Mouse (Mus musculus) spleen, adult 2 months (tissue): Measurements from ENCODE around the gene Ncam2. TPM values are rescaled to one million over a fixed set of nuclear protein-coding genes. Genes with fewer than 3 reads are reported as not detected.

Experiments used
- DNase-seq, 2 experiments: peaks; one replicate each; pipeline versions ENCODE4 v3.0.0 to v3.0.0-alpha.2; 2012 to 2021; ENCODE audit warnings: low spot score in 2 of 2, low read depth in 1 of 2
- H3K27ac ChIP-seq: fragments of 200-500 bp; 2 replicates; pipeline ENCODE4 v1.5.1; 2012; ENCODE audit warnings: low read length, inconsistent platforms; ENCODE audit not compliant: insufficient read depth
- H3K27me3 ChIP-seq: fragments of 200-500 bp; 2 replicates; pipeline ENCODE4 v1.6.1; 2012; ENCODE audit warnings: mild to moderate bottlenecking, moderate library complexity, low read length, inconsistent platforms; ENCODE audit not compliant: control insufficient read depth, insufficient read depth
- H3K36me3 ChIP-seq: fragments of 200-500 bp; 2 replicates; pipeline ENCODE4 v1.6.1; 2012; ENCODE audit warnings: mild to moderate bottlenecking, low read length, inconsistent platforms; ENCODE audit not compliant: control insufficient read depth, insufficient read depth
- H3K4me1 ChIP-seq: fragments of 200-500 bp; 2 replicates; pipeline ENCODE4 v1.6.1; 2011; ENCODE audit warnings: inconsistent platforms; ENCODE audit not compliant: control insufficient read depth, insufficient read depth, insufficient read length
- H3K4me3 ChIP-seq: fragments of 200-500 bp; 2 replicates; pipeline ENCODE4 v1.5.1; 2011; ENCODE audit warnings: mild to moderate bottlenecking, inconsistent platforms; ENCODE audit not compliant: insufficient read depth, insufficient read length; ENCODE audit errors: extremely low read depth
- CTCF ChIP-seq: fragments of 200-500 bp; IDR thresholded peaks from 2 replicates; pipeline ENCODE4 v1.5.1; 2011; ENCODE audit warnings: mild to moderate bottlenecking, inconsistent platforms; ENCODE audit not compliant: insufficient read depth, insufficient read length, insufficient replicate concordance; ENCODE audit errors: extremely low read depth
- POLR2A ChIP-seq: fragments of 200-500 bp; IDR thresholded peaks from 2 replicates; pipeline ENCODE4 v1.6.1; 2011; ENCODE audit warnings: low read depth, low read length, inconsistent platforms
- whole genome bisulfite sequencing: fragments of 180-500 bp; shearing (Covaris S2); methylation state at CpG from one replicate; pipeline ENCODE4 v1.1.7; 2018; 5-methylcytosine and 5-hydroxymethylcytosine counted together
- polyA plus RNA-seq: library from polyadenylated mRNA; depleted of rRNA; stranded (reverse); fragments of >200 nt; gene quantifications from 2 replicates; pipeline ENCODE4 v1.2.3, GENCODE M21; 2012

Gene Ncam2
- polyA plus RNA-seq, 1 experiment: not detected

- Histone ChIP-seq H3K36me3 (no peaks in the 10 kb centered on the region), H3K27me3 (no peaks in the 10 kb centered on the region), H3K4me3 (no peak overlapping the region), H3K27ac (no peak overlapping the region), H3K4me1 (no peaks in the 10 kb centered on the region)
- whole genome bisulfite sequencing: 59% methylated on average over 1 of the region's 1 CpGs
- DNase-seq: no peak
- TF ChIP-seq CTCF: no peak
- TF ChIP-seq POLR2A: no peak
Observed at GRCm38 (mm10) chr16:81223841-81224240, 23.3 kb downstream of the Ncam2 start.

GRCm38 (mm10) chr16:81224253-81224652 is 23.8 kb downstream of the Ncam2 start:
- DNase-seq: no peak
- Histone ChIP-seq H3K36me3 (no peaks in the 10 kb centered on the region), H3K27me3 (no peaks in the 10 kb centered on the region), H3K27ac (no peak overlapping the region), H3K4me3 (no peak overlapping the region), H3K4me1 (no peaks in the 10 kb centered on the region)
- TF ChIP-seq CTCF: no peak
- TF ChIP-seq POLR2A: no peak

GRCm38 (mm10) chr16:81254875-81255274 is 54.4 kb downstream of the Ncam2 start:
- Histone ChIP-seq H3K27ac (no peak overlapping the region), H3K4me3 (no peak overlapping the region), H3K27me3 (no peaks in the 10 kb centered on the region), H3K36me3 (no peaks in the 10 kb centered on the region), H3K4me1 (no peaks in the 10 kb centered on the region)
- DNase-seq: no peak
- TF ChIP-seq POLR2A (no peak), CTCF (no peak)

- no peak overlapping the region for H3K27ac ChIP-seq
- no peak for DNase-seq
- no peaks in the 10 kb centered on the region for H3K4me1 ChIP-seq
- H3K36me3 ChIP-seq: no peaks in the 10 kb centered on the region
- H3K4me3 ChIP-seq: no peak overlapping the region
- WGBS: 95% methylated on average over 2 of the region's 2 CpGs
- no peaks in the 10 kb centered on the region for H3K27me3 ChIP-seq
- TF ChIP-seq POLR2A (no peak), CTCF (no peak)
Observed at GRCm38 (mm10) chr16:81260429-81260828, 59.9 kb downstream of the Ncam2 start.

GRCm38 (mm10) chr16:81273597-81274360 is 73.3 kb downstream of the Ncam2 start:
- no peaks in the 10 kb centered on the region for H3K4me1 ChIP-seq
- no peak overlapping the region for H3K27ac ChIP-seq
- DNase-seq: no peak
- H3K27me3 ChIP-seq: no peaks in the 10 kb centered on the region
- H3K36me3 ChIP-seq: no peaks in the 10 kb centered on the region
- TF ChIP-seq CTCF (no peak), POLR2A (no peak)
- H3K4me3 ChIP-seq: no peak overlapping the region
- WGBS: 72% methylated on average over 2 of the region's 2 CpGs

GRCm38 (mm10) chr16:81284241-81284640 is 83.7 kb downstream of the Ncam2 start:
- WGBS: 47% methylated on average over 5 of the region's 5 CpGs
- TF ChIP-seq POLR2A (no peak), CTCF (no peak)
- Histone ChIP-seq H3K4me3 (no peak overlapping the region), H3K4me1 (no peaks in the 10 kb centered on the region), H3K36me3 (no peaks in the 10 kb centered on the region), H3K27me3 (no peaks in the 10 kb centered on the region), H3K27ac (no peak overlapping the region)
- no peak for DNase-seq
